Mouse (Mus musculus): ENCODE data around the gene Haspin. TPM values are rescaled to one million over a fixed set of nuclear protein-coding genes. Genes with fewer than 3 reads are reported as not detected.

Haspin gene
- polyA plus RNA-seq (2014; fragmentation: Nextera tagmentation; extraction: Ambion mirVana): 24.2 and 25.1 TPM in 2 replicates

GRCm38 (mm10) chr11:73137591-73138501 lies at the start of gene Haspin:
Gene Haspin (minus strand): TSS chr11:73138294.
- Histone ChIP-seq H3K9me3 (ENCODE audit: control insufficient read depth, low read length) (no peaks in the 10 kb centered on the region), H3K27ac (ENCODE audit: low read depth, low read length) (peak within 1 kb of the TSS; percentile 70), H3K36me3 (ENCODE audit: control insufficient read depth, insufficient read depth, low read length) (peaks cover 11% of the 10 kb centered on the region), H3K9ac (ENCODE audit: low read depth, low read length) (peak within 1 kb of the TSS; percentile 95), H3K4me2 (peak within 1 kb of the TSS; percentile 80), H3K27me3 (replicated peaks; ENCODE audit: control insufficient read depth, insufficient read depth, low read length) (no peaks in the 10 kb centered on the region), H3K4me1 (replicated peaks; ENCODE audit: control insufficient read depth, insufficient read depth, low read length) (peaks cover 31% of the 10 kb centered on the region), H3K4me3 (ENCODE audit: low read depth, low read length) (peak within 1 kb of the TSS; percentile 99)
- WGBS: under 1% methylated on average over 82 of the region's 84 CpGs
- DNase-seq (ENCODE audit: low spot score) (peak; percentile 95), ATAC-seq (replicated peaks; ENCODE audit: low FRiP score) (peak; percentile 94)

- peaks cover 5% of the 10 kb centered on the region; the same call in 1 of the 2 replicates for H3K36me3 ChIP-seq (ENCODE audit: control insufficient read depth, insufficient read depth, low read length)
- no peak overlapping the region for H3K27ac ChIP-seq (ENCODE audit: low read depth, low read length)
- no peaks in the 10 kb centered on the region for H3K27me3 ChIP-seq (replicated peaks; ENCODE audit: control insufficient read depth, insufficient read depth, low read length)
- ATAC-seq (replicated peaks; ENCODE audit: low FRiP score) (no peak), DNase-seq (ENCODE audit: low spot score) (no peak)
- H3K4me3 ChIP-seq (ENCODE audit: low read depth, low read length): no peak overlapping the region
- no peaks in the 10 kb centered on the region for H3K4me1 ChIP-seq (replicated peaks; ENCODE audit: control insufficient read depth, insufficient read depth, low read length)
- H3K9ac ChIP-seq (ENCODE audit: low read depth, low read length): no peak overlapping the region
- 80% methylated on average over 6 of the region's 6 CpGs for WGBS
- H3K4me2 ChIP-seq: no peak overlapping the region
- H3K9me3 ChIP-seq (ENCODE audit: control insufficient read depth, low read length): no peaks in the 10 kb centered on the region
Observed at GRCm38 (mm10) chr11:73187231-73187630, 49.1 kb upstream of the Haspin start.

- WGBS: 75% methylated on average over 10 of the region's 10 CpGs
- Histone ChIP-seq H3K4me2 (no peak overlapping the region), H3K36me3 (ENCODE audit: control insufficient read depth, insufficient read depth, low read length) (peaks cover 5% of the 10 kb centered on the region; the same call in 1 of the 2 replicates), H3K27me3 (replicated peaks; ENCODE audit: control insufficient read depth, insufficient read depth, low read length) (no peaks in the 10 kb centered on the region), H3K9ac (ENCODE audit: low read depth, low read length) (no peak overlapping the region), H3K9me3 (ENCODE audit: control insufficient read depth, low read length) (no peaks in the 10 kb centered on the region), H3K4me3 (ENCODE audit: low read depth, low read length) (no peak overlapping the region), H3K4me1 (replicated peaks; ENCODE audit: control insufficient read depth, insufficient read depth, low read length) (no peaks in the 10 kb centered on the region), H3K27ac (ENCODE audit: low read depth, low read length) (no peak overlapping the region)
- ATAC-seq (replicated peaks; ENCODE audit: low FRiP score) (no peak), DNase-seq (ENCODE audit: low spot score) (no peak)
Observed at GRCm38 (mm10) chr11:73185872-73186615, 48.0 kb upstream of the Haspin start.

GRCm38 (mm10) chr11:73177895-73178294 lies 39.8 kb upstream of the Haspin start:
- Histone ChIP-seq H3K4me1 (replicated peaks; ENCODE audit: control insufficient read depth, insufficient read depth, low read length) (peaks cover 19% of the 10 kb centered on the region), H3K27me3 (replicated peaks; ENCODE audit: control insufficient read depth, insufficient read depth, low read length) (no peaks in the 10 kb centered on the region), H3K9me3 (ENCODE audit: control insufficient read depth, low read length) (no peaks in the 10 kb centered on the region), H3K9ac (ENCODE audit: low read depth, low read length) (peak overlapping the region; percentile 79), H3K4me2 (peak overlapping the region; percentile 94), H3K4me3 (ENCODE audit: low read depth, low read length) (peak overlapping the region; percentile 96), H3K36me3 (ENCODE audit: control insufficient read depth, insufficient read depth, low read length) (peaks cover 7% of the 10 kb centered on the region; the same call in 1 of the 2 replicates), H3K27ac (ENCODE audit: low read depth, low read length) (no peak overlapping the region)
- ATAC-seq (replicated peaks; ENCODE audit: low FRiP score) (no peak), DNase-seq (ENCODE audit: low spot score) (no peak)
- WGBS: 10% methylated on average over 2 of the region's 2 CpGs

GRCm38 (mm10) chr11:73177509-73177875 lies 39.4 kb upstream of the Haspin start:
- Histone ChIP-seq H3K9ac (ENCODE audit: low read depth, low read length) (peak overlapping the region; percentile 79), H3K4me3 (ENCODE audit: low read depth, low read length) (peak overlapping the region; percentile 96), H3K4me2 (peak overlapping the region; percentile 94), H3K27me3 (replicated peaks; ENCODE audit: control insufficient read depth, insufficient read depth, low read length) (no peaks in the 10 kb centered on the region), H3K27ac (ENCODE audit: low read depth, low read length) (peak overlapping the region; percentile 88), H3K9me3 (ENCODE audit: control insufficient read depth, low read length) (no peaks in the 10 kb centered on the region), H3K36me3 (ENCODE audit: control insufficient read depth, insufficient read depth, low read length) (peaks cover 7% of the 10 kb centered on the region; the same call in 1 of the 2 replicates), H3K4me1 (replicated peaks; ENCODE audit: control insufficient read depth, insufficient read depth, low read length) (peaks cover 19% of the 10 kb centered on the region)
- peak; percentile 80 for DNase-seq (ENCODE audit: low spot score)
- peak; percentile 54 for ATAC-seq (replicated peaks; ENCODE audit: low FRiP score)
- WGBS: 0% methylated on average over 28 of the region's 28 CpGs

GRCm38 (mm10) chr11:73176608-73177508 lies 38.8 kb upstream of the Haspin start, which contains the start of the genes Emc6 and Tax1bp3:
Gene Emc6 (minus strand): TSS chr11:73177037.
Gene Tax1bp3 (plus strand): TSS chr11:73177083.
- Histone ChIP-seq H3K4me1 (replicated peaks; ENCODE audit: control insufficient read depth, insufficient read depth, low read length) (peaks cover 19% of the 10 kb centered on the region), H3K27ac (ENCODE audit: low read depth, low read length) (peak within 1 kb of the TSS; percentile 88), H3K27me3 (replicated peaks; ENCODE audit: control insufficient read depth, insufficient read depth, low read length) (no peaks in the 10 kb centered on the region), H3K36me3 (ENCODE audit: control insufficient read depth, insufficient read depth, low read length) (peaks cover 7% of the 10 kb centered on the region; the same call in 1 of the 2 replicates), H3K4me3 (ENCODE audit: low read depth, low read length) (peak within 1 kb of the TSS; percentile 96), H3K4me2 (peak within 1 kb of the TSS; percentile 94), H3K9me3 (ENCODE audit: control insufficient read depth, low read length) (no peaks in the 10 kb centered on the region), H3K9ac (ENCODE audit: low read depth, low read length) (peak within 1 kb of the TSS; percentile 97)
- ATAC-seq (replicated peaks; ENCODE audit: low FRiP score) (peak; percentile 98), DNase-seq (ENCODE audit: low spot score) (peak; percentile 87)
- WGBS: under 1% methylated on average over 80 of the region's 81 CpGs

GRCm38 (mm10) chr11:73176186-73176585 lies 38.1 kb upstream of the Haspin start:
- H3K4me3 ChIP-seq (ENCODE audit: low read depth, low read length): peak overlapping the region; percentile 96
- WGBS: under 1% methylated on average over 15 of the region's 15 CpGs
- H3K4me1 ChIP-seq (replicated peaks; ENCODE audit: control insufficient read depth, insufficient read depth, low read length): peaks cover 19% of the 10 kb centered on the region
- ATAC-seq (replicated peaks; ENCODE audit: low FRiP score) (peak; percentile 2; the same call in 1 of the 2 replicates), DNase-seq (ENCODE audit: low spot score) (no peak)
- H3K27ac ChIP-seq (ENCODE audit: low read depth, low read length): peak overlapping the region; percentile 44; the same call in 1 of the 2 replicates
- H3K9ac ChIP-seq (ENCODE audit: low read depth, low read length): peak overlapping the region; percentile 97
- peak overlapping the region; percentile 77 for H3K4me2 ChIP-seq
- no peaks in the 10 kb centered on the region for H3K27me3 ChIP-seq (replicated peaks; ENCODE audit: control insufficient read depth, insufficient read depth, low read length)
- H3K36me3 ChIP-seq (ENCODE audit: control insufficient read depth, insufficient read depth, low read length): peaks cover 9% of the 10 kb centered on the region; the same call in 1 of the 2 replicates
- H3K9me3 ChIP-seq (ENCODE audit: control insufficient read depth, low read length): no peaks in the 10 kb centered on the region
